Mouse (Mus musculus): ENCODE measurements at regions not wholly inside any gene's neighbourhood (a gene's known extent, or its start where the extent isn't known, plus 50 kb on each side); places are given as distances from the start of the nearest gene placed in this dataset.

DNA sequence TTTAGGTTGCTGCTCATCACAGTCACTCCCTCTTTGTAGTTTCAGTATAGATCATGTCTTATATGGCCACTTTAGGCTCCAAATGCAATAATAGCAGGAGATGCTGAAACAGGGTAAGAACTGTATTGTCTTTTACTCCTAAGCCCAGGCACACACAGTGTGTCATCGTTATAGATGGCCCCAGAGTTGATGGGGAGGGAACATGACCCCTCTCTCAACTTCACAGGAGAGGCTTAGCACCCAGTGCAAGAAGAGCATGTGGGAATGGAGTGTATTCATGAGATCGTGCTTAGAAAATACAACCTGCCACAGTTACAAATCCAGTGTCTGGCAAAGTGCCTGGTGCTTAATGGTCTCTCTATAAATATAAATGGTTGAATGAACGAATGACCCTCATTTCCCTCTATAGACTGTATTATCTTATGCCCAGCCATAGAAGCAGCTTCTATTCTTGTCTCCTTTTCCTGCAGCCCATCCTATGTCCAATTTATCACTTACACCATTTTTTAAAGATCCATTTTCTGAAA, 363.0 kb downstream of the Sorl1 start:
- no peak for DNase-seq

DNA sequence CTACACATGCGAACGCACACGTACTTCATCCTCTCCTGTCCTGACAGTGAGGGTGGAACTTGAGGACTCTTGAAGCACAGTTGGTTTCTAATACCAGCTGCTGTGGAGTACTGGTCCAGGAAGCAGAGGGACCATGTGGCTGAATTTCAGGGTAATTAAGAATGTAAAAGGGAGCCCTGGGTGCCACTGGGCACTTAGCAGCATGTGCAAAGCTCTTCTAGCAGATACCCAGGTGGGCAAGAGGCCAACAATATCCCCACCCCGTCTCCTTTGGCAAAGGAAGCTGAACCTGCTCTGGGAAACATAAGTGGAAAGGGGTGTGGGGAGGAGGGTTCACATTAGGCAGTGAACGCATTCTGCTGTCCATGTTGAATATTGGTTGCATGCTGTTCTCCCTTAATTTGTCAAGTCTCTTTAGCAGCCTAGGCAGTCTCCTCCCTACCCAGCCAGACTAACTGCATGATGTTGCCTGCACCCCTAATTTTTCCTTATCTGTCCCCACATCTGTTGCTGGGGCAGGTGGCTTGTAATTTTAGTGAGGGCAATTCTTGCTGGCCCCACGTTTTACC, 369.6 kb downstream of the Sorl1 start:
- no peak for DNase-seq

DNA sequence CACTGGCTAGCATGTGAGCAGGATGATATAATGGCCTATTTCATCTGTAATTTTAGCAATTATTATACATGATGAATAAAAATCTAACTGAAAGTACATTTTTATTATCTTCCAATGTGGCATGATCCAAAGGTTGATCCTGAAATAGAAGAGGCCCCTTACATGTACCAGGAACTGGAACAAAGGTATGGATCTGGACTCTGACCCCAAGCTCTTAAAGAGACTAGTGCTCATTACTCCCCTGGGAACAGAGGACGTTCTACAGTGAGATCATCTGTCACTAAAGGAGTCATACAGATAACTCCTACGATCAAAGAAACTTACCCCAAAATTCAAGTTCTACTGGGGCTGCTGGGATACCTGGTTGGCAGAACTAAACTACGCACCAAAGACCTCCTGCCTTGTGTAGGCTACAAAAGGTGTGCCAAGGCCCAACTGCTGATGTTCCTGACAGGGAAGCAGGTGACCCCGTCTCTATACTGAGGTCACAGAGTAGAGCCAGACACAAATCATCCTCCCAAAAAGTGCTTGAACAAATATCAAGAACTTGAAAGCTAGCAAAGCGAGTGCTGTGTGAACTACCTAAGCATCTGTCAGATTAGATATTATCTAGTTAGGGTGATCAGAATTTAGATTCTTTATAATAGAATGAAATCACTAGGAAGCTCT, 378.0 kb downstream of the Sorl1 start:
- no peak for DNase-seq

DNA sequence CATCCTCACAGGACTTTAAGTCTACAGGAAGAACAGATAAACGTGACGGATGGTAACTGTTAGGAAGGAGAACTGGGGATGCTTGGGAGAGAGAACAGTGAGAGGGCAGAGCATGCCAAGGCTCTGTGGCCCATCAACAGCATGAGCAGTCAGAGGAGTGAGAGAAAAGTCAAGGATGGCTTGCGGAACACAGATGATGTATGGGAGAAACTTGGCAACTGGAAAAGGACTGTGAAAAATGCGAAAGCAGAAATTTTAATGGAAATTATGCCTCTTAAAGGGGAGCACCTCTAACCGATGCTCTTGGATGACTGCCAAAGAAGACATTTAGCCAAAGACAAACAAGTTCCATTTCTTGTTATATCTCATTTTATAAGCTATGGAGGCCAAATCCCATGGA, 382.6 kb downstream of the Sorl1 start:
- DNase-seq, result no peak

DNA sequence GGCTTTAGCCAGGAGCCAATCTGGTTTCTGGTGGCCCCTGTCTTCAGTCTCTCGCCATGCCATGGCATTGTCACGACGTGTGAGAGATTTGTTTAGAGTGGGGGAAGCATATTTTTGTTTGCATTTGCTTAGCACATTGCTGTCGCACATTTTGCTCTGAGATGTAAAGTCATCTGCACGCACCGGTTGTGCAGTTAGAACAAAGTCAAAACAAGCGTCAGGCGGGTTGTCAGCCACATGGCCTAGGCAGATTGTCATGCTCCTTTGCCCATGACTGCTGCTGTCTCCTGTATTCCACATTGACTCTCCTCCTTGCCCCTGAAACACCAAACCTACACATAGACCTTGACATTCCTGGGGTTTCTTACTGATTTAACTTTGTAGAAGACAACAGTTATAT, 383.6 kb downstream of the Sorl1 start:
- DNase-seq, result no peak

DNA sequence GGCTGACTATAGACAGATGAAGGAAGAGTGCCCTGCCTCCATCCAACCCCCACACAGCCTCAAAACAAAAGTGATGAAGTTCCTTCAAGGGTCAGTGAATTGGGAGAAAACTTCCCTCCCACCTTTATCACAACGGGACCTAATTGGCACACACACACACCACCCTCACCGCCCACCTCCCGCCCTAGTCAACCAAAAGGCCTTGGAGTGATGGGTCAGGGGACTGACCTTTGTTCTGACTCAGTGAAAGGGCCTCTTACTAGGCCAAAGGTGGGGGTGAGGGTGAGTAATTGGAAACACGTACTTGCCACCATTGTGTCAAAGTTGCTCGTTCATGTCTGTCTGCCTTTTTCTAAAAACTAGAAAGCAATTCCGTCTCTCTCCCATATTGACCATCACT, 386.4 kb downstream of the Sorl1 start:
- no peak for DNase-seq

DNA sequence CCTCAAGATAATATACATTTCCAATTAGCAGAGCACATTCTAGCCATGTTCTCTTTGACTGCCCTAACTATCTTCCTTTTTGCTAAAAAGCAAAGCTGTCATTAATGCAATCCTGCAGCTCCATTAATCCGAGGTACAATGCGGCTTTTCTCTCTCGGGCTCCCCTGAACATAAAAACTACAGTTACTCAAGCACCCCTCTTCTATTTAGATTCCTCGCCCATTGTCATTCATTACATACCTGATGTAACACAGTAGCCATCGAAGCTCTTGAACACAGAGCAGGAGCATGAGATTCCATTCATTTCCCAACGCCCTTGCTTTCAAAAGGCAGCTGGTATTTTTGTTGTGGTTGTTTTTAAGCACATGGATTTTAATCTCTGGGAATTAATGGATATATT, 387.2 kb downstream of the Sorl1 start:
- DNase-seq, result no peak

DNA sequence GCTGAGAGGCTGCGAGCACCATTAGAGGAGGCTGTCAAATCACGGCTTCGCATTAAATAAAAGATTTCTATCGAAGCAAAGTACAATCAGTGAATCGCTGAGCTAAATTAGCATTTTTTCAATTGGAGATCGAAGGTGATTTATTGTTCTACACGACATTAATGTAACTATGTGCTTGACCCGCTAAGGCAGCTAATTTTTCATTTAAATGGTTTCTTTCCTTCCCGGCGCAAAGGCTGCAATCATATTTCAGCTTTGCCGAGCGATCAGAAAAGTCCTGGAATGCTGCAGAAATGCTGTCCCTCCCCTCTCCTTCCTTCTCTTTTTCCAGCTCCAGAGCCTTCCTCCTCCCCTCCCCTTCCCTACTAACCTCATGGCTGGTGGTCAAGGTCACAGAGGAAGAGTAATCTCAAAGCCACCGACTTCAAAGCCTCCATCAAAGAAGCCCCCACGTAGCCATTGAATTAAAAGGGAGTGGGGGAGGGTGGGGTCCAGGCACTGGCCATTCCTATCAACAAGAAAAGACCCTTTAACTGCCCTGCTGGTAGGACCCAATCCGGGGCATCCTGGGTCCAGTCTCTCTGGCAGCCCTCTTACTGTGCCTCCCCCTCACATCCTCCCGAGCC, 387.8 kb downstream of the Sorl1 start:
- DNase-seq, result no peak

DNA sequence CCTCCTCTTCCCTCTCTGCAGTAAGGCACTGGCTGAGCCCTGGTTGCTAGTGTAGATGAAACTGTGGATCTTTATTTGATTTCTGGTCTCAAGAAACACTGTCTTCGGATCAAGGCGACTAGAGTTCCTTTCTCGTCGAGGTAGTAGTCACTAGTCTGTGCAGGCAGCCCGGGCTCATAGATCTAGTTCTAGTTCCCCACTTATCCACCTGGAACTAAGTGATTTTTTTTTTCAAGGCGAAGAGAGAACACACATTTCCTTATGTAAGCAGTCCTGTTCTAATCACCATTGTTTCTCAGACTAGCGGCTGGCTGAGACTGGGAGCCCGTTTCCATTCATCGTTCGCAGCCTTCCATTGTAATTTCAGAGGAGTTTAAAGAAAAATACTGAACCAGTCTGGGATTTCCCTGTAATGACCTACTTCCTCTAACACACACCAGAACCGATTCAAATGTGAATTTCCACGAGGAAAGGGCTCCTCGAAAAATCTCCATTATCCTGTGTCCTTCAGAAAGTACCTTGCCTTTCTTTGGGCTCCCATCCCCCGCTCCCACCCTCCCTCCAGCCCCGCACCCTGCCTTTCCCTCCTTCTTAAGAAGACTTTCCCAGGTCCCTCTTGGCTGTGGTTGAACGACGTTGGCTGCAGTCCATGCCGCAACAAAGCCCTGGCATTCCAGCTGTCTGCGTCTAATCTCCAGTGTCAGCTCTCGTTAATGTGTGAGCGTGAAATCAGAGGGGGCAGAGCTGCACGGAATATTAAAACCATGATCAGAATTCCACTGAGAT, 388.5 kb downstream of the Sorl1 start:
- DNase-seq, result peak; percentile 42 to 55

DNA sequence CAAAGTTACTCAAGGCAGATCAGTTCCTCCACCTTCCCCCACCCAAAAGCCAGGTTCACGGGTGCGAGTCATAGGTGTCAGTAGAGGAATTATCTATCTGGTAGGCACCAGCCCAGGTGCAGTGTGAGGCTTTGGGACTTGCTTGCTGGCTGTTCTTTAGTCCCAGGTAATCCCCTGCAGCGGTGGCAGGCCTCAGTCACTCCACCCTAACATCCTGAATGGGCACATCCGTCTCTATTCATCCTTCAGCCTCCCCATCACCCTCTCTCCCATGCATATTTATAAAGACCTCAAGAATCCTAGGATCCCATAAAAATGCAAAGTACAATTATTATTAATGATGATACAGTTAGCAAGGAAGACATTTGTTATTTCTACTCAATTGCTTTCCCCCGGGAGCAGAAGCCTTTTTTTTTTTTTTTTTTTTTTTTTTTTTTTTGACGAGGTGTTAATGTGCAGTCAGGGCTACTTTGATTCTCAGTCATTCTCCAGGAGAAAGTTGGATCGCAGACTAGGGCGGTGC, 389.1 kb downstream of the Sorl1 start:
- DNase-seq, result no peak

DNA sequence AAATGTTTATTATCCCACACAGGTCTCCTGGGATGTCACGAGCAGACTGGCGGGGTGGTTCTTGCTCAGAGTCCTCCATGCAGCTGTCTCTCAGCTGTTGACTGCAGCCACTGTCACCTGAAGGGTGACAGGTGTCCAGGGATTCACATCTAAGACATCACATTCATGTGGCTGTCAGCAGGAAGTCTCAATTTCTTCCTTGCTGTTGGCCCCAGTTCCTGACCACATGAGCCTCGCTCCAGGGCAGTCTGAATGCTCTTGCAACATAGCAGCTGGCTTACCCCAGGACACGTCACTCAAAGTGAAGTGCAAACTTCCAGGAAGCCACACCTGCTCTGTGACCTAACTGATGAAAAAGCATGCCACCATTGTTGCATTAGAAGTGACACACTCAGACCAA, 402.5 kb downstream of the Sorl1 start:
- DNase-seq, result no peak

DNA sequence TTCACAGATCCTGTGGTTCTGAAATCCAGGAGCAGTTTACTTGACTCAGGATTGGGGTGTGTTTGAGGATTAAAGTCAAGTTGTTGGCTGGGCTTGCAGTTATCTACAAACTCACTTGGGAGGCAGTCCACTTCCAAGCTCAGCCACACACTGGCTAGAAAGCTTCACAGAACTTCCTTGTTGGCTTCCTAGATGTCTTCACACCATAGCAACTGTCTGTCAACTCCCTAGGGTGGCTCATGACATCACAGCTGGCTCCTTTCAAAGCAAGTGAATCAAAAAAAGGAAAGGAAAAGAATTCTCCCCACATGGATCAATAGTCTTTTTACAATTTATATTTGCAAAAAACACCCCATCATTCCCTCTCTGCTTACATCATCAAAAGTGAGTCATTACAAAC, 408.9 kb downstream of the Sorl1 start:
- no peak for DNase-seq

DNA sequence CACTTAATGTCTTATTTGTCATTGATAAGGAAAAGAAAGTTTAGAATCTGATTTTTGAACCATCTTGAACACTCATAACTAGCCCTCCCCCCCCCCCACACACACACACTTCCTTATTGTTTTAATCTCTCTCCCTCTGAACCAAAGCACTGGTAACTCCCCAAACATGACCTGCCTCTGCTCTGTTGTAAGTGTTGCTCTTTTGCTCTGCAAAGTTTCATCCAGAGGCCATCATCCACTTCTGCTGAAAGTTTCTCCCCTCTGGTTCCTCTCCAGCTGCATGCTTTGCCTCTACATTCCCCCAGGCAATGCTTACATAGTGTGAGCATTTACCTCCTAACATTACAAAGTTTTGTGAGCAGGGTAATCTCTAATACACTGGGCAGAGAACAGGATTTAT, 418.1 kb downstream of the Sorl1 start:
- no peak for DNase-seq

DNA sequence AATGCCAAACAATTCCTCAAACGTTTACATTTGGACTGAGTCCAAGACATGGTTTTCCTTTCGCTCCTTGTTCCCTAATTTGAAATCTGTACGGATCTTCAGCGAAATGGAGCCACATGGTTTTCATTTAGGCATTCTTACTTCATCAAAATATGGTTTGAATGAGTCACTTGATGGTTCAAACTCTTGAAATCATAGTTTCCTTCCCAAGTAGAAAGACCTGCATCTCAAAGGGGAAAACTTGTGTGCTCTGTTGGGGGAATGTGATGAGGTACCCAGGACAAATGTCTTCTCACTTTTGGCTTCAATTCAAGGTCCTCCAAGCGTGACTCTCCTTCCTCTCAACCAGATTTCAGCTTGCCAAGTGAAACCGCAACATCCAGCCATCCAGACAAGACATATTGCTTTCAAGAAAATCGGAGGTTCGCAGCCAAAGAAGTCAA, 418.6 kb downstream of the Sorl1 start:
- DNase-seq, result no peak

DNA sequence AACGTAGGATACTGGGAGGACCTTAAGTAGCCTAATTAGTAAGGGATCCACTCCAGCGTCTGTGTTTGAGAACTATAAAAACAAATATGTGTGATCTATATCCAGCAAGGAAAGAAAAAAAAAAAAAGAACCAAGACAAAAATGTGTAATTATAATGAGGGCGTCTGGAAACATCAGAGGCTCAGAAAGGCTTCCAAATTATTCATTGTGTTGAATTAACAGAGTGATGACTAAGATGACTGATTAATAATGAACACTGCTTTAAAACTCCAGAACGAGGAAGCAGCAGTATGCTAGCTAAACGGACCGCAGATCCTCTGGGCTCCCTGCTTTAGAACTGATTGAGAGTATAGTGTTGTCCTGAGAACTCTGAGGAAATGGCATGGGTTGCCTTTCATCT, 421.0 kb downstream of the Sorl1 start:
- no peak for DNase-seq

DNA sequence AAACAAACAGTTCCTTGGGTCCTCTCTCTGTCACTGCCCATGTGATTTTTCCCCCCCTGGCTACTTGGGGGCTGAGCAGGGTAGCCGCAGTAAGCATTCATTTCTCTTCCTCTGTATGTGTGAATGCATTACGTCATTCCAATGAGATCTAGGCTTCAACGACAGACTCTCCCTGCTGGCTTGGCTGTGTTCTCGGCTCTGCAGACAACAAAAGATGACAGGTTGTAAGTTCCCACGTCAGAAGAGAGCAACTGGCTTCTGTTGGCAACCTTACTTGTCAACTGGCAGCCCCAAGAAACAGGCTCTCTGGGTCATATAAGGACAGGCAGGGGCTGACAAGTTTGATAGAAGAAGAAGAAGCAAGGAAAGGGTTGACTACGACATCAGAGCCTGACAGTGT, 423.4 kb downstream of the Sorl1 start:
- DNase-seq, result no peak

DNA sequence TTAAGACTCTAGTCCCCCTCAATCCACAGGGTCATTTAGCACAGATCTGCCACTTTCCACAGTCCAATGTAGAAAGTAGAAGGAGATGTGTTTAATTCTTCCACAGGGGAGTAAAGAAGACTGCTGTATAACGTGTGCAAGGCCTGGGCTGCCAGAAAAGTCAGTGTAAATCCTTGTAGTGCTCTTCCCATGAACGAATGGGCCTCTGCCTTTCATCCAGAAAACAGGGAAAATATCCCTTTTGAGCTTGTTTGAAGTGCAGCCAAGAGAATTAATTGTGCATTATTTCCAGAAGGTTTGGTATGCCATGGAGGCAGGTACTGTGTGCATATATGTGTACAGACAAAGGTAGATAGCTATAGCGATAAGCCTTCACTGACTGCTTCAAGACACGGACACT, 425.1 kb downstream of the Sorl1 start:
- DNase-seq, result no peak

DNA sequence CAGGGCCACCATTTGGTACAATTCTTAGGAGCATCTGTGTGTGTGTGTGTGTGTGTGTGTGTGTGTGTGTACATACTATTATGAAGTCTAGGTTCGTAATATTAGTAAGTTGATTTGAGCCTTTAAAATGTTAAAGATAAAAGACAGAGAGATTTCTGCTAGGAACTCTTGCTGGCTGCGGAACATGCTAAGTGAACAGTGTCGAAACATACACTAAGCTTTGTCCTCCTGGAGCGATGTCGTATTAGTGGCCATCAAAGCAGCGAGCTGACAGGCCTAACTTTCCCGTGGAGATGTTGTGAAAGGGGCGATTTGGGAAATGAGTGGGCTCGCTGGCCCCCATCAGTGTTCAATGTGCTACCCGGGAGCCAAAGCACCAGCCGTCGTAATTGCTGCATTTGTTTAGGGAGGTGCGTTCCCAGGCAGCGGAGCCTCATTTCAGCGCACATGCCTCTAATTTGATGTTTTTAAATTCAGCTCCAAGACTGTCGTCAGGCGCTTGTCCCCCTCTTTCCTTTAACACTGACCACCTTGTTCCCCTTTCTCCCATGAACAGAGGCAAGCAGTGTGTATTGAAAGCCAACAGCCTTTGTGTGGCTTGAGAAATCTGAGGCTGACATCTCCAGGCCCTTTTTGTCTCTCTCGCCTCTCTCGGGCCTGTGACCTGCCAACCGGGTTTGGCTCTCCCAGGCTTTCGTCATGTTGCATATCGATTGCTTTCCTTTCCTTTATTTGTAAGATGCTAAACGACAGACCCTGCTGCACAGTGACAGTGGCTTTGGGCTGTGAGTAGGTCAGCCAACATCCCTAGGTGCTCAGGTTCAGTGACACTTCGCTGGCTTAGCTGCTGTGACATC, 426.3 kb downstream of the Sorl1 start:
- no peak for DNase-seq

DNA sequence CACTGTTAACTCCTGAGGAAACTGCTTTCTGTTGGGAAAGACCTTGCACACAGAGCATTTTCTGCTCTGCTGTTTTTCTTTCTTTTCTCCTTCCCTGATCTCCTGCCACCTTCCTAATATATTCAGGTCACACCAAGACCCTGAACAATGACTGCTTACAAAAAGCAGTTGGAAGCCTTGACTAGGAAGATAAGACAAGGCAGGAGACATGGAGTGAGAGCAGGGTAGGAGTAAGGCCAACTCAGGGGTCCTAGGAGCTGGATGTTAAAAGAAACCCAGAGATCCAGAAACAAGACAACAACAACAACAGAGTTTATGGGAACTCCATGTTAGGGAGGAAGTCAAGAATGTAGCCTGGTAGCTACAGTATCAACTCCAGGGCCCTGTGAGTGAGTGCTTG, 426.9 kb downstream of the Sorl1 start:
- no peak for DNase-seq

DNA sequence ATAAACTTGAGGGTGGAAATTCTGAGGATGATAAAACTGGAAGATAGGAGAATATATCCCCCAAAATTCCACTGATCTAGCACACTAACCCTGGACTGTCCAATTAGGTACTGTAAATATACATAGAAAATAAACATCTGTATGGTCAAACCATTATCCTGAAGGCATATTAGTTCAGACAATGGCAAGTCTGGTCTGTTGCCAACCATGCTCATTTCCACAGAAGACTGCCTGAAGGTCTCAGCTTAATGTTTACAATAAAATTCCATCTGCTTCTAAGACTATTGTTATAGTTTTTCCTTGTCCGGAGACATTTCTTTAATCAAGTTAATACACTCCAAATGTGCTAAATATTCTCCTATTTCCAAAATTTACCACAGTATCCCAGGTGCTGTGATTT, 441.2 kb downstream of the Sorl1 start:
- DNase-seq, result no peak

DNA sequence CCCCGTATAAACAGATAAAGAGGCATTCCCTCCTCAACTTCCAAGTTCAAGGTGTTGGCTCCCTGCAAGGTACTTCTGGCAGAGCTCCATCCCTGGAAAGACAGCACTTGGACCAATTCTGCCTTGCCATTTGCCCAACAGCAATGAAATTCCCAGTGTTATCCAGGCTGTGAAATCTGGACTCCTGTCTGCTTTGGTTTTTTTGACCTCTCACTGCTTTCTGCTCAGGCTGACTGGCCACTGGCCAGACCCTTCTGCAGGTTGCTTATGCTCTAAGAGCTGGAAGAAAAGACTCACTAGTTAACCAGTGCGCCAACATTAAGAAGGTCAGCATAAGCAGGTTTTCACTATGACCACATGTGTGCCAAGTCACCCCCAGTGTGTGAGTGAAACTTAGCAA, 448.4 kb downstream of the Sorl1 start:
- peak; percentile 39 to 41 for DNase-seq

DNA sequence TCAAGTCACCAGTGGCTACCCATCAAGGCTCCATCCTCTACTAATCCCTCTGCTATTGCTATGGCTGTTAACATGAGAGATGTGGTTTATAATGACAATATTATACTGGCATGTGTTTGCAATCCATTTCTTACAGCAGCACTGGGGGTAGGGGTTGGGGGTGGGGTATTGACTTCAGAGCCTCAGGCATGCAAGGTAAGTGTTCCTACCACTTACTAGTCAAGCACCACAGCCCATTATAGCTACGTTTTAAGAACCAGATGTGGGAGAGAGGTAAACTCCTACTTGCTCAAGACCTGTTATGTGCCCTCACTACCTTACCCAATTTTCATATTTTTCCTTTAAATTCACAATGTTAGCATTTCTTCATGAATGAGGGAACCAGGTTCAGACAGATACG, 451.1 kb downstream of the Sorl1 start:
- DNase-seq, result no peak
